Mouse (Mus musculus): ENCODE data around the gene Hamp2. TPM values are rescaled to one million over a fixed set of nuclear protein-coding genes. Genes with fewer than 3 reads are reported as not detected.
A peak's percentile ranks its signal among the peaks of the same experiment; 100 is the strongest.
"Not testable (repeated sequence)": the region's sequence is repeated elsewhere in the genome, so short reads cannot be mapped to it uniquely, and the experiment has no call there.

Gene Hamp2
- polyA plus RNA-seq, 1 experiment from 2014 or later = not detected

GRCm38 (mm10) chr7:30956357-30956751 is 31.9 kb upstream of the Hamp2 start:
- H3K27me3 ChIP-seq (ENCODE audit: control insufficient read depth, insufficient read depth, low read length) = no peaks in the 10 kb centered on the region
- peaks cover 12% of the 10 kb centered on the region; the same call in 1 of the 2 replicates for H3K4me1 ChIP-seq (ENCODE audit: control insufficient read depth, insufficient read depth, low read length)
- peak overlapping the region; percentile 72 for H3K4me2 ChIP-seq (ENCODE audit: low read depth)
- H3K36me3 ChIP-seq (ENCODE audit: control insufficient read depth, insufficient read depth, low read length) = peaks cover 13% of the 10 kb centered on the region
- no peaks in the 10 kb centered on the region for H3K9me3 ChIP-seq (ENCODE audit: control insufficient read depth, low read length)
- ATAC-seq (ENCODE audit: insufficient read depth, low FRiP score, low TSS enrichment) (peak; percentile 48), DNase-seq (ENCODE audit: low spot score) (no peak)
- H3K4me3 ChIP-seq (ENCODE audit: low read depth, low read length) = peak overlapping the region; percentile 99
- peak overlapping the region; percentile 93 for H3K9ac ChIP-seq (ENCODE audit: low read length)
- 0% methylated on average over 24 of the region's 49 CpGs for WGBS
- H3K27ac ChIP-seq (ENCODE audit: low read depth, low read length) = peak overlapping the region; percentile 97

DNA sequence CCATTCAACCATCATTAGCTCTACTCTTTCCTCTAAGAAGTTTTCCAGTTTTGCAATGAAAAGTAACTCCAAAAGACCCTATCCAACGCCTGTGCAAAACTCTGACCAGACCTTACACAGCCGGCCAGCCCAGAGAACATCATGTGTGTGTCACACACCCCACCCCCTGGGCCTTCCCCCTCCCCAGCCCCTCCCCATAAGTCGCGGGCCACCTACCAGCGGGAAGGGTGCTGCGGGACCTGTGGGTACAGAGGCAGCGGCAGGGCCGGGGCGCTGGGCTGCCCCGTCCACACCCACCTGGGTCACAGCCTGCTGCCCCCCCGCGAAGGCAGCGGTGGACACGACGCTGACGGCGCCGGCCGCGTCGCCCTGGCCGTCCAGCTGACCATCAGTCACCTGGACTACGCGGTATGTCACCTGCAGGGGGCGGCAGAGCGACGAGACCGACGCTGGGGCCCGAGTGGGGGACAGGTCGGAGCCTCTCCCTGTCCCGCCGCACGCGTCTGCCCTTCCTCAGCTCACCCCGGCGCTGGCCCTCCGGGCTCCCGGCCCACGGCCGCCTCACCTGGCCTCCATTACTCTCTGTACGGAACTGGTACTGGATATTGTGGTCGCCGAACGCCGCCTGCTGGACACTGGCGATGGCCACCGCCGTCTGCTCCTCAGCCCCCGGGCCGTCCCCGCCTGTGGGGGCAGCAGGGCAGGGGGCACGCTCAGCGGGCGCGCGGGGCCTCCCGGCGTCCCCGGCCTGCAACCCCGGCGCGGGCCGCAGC is 31.3 kb upstream of the Hamp2 start:
- DNase-seq (ENCODE audit: low spot score) = peak; percentile 90
- peaks cover 13% of the 10 kb centered on the region for H3K36me3 ChIP-seq (ENCODE audit: control insufficient read depth, insufficient read depth, low read length)
- H3K4me2 ChIP-seq (ENCODE audit: low read depth) = peak overlapping the region; percentile 72
- no peaks in the 10 kb centered on the region for H3K9me3 ChIP-seq (ENCODE audit: control insufficient read depth, low read length)
- H3K4me3 ChIP-seq (ENCODE audit: low read depth, low read length) = peak overlapping the region; percentile 99
- peak overlapping the region; percentile 93 for H3K9ac ChIP-seq (ENCODE audit: low read length)
- H3K4me1 ChIP-seq (ENCODE audit: control insufficient read depth, insufficient read depth, low read length) = peaks cover 12% of the 10 kb centered on the region; the same call in 1 of the 2 replicates
- under 1% methylated on average over 51 of the region's 64 CpGs for WGBS
- H3K27me3 ChIP-seq (ENCODE audit: control insufficient read depth, insufficient read depth, low read length) = no peaks in the 10 kb centered on the region
- peak; percentile 79 for ATAC-seq (ENCODE audit: insufficient read depth, low FRiP score, low TSS enrichment)
- peak overlapping the region; percentile 97 for H3K27ac ChIP-seq (ENCODE audit: low read depth, low read length)

GRCm38 (mm10) chr7:30954971-30955520 is 30.6 kb upstream of the Hamp2 start:
- ATAC-seq (ENCODE audit: insufficient read depth, low FRiP score, low TSS enrichment) (no peak), DNase-seq (ENCODE audit: low spot score) (no peak)
- Histone ChIP-seq H3K4me3 (ENCODE audit: low read depth, low read length) (peak overlapping the region; percentile 99), H3K4me2 (ENCODE audit: low read depth) (peak overlapping the region; percentile 72), H3K36me3 (ENCODE audit: control insufficient read depth, insufficient read depth, low read length) (peaks cover 13% of the 10 kb centered on the region), H3K4me1 (ENCODE audit: control insufficient read depth, insufficient read depth, low read length) (peaks cover 12% of the 10 kb centered on the region; the same call in 1 of the 2 replicates), H3K27me3 (ENCODE audit: control insufficient read depth, insufficient read depth, low read length) (no peaks in the 10 kb centered on the region), H3K27ac (ENCODE audit: low read depth, low read length) (no peak overlapping the region), H3K9me3 (ENCODE audit: control insufficient read depth, low read length) (no peaks in the 10 kb centered on the region), H3K9ac (ENCODE audit: low read length) (no peak overlapping the region)
- WGBS = 85% methylated on average over 12 of the region's 12 CpGs

- no peaks in the 10 kb centered on the region for H3K9me3 ChIP-seq (ENCODE audit: control insufficient read depth, low read length)
- no peak overlapping the region for H3K4me2 ChIP-seq (ENCODE audit: low read depth)
- 86% methylated on average over 3 of the region's 3 CpGs for WGBS
- no peak for ATAC-seq (ENCODE audit: insufficient read depth, low FRiP score, low TSS enrichment)
- H3K36me3 ChIP-seq (ENCODE audit: control insufficient read depth, insufficient read depth, low read length) = peaks cover 15% of the 10 kb centered on the region
- H3K4me1 ChIP-seq (ENCODE audit: control insufficient read depth, insufficient read depth, low read length) = peaks cover 12% of the 10 kb centered on the region; the same call in 1 of the 2 replicates
- no peak overlapping the region for H3K27ac ChIP-seq (ENCODE audit: low read depth, low read length)
- no peaks in the 10 kb centered on the region for H3K27me3 ChIP-seq (ENCODE audit: control insufficient read depth, insufficient read depth, low read length)
- H3K4me3 ChIP-seq (ENCODE audit: low read depth, low read length) = no peak overlapping the region
- no peak overlapping the region for H3K9ac ChIP-seq (ENCODE audit: low read length)
- no peak for DNase-seq (ENCODE audit: low spot score)
Observed at GRCm38 (mm10) chr7:30954036-30954435, 29.6 kb upstream of the Hamp2 start.

- no peak for DNase-seq (ENCODE audit: low spot score)
- no peak overlapping the region for H3K27ac ChIP-seq (ENCODE audit: low read depth, low read length)
Observed at GRCm38 (mm10) chr7:30953459-30953858, 29.0 kb upstream of the Hamp2 start.

GRCm38 (mm10) chr7:30952441-30953265 is 28.2 kb upstream of the Hamp2 start:
- Histone ChIP-seq H3K27me3 (ENCODE audit: control insufficient read depth, insufficient read depth, low read length) (no peaks in the 10 kb centered on the region), H3K4me2 (ENCODE audit: low read depth) (no peak overlapping the region), H3K9me3 (ENCODE audit: control insufficient read depth, low read length) (no peaks in the 10 kb centered on the region), H3K4me3 (ENCODE audit: low read depth, low read length) (no peak overlapping the region), H3K27ac (ENCODE audit: low read depth, low read length) (no peak overlapping the region), H3K4me1 (ENCODE audit: control insufficient read depth, insufficient read depth, low read length) (peaks cover 4% of the 10 kb centered on the region; the same call in 1 of the 2 replicates), H3K36me3 (ENCODE audit: control insufficient read depth, insufficient read depth, low read length) (peaks cover 15% of the 10 kb centered on the region), H3K9ac (ENCODE audit: low read length) (no peak overlapping the region)
- no peak for DNase-seq (ENCODE audit: low spot score)
- no peak for ATAC-seq (ENCODE audit: insufficient read depth, low FRiP score, low TSS enrichment)
- 95% methylated on average over 16 of the region's 16 CpGs for WGBS

More at GRCm38 (mm10) chr7:30953459-30953858, 29.0 kb upstream of the Hamp2 start:
- Histone ChIP-seq H3K4me1 (ENCODE audit: control insufficient read depth, insufficient read depth, low read length) (peaks cover 11% of the 10 kb centered on the region; the same call in 1 of the 2 replicates), H3K4me2 (ENCODE audit: low read depth) (no peak overlapping the region), H3K9me3 (ENCODE audit: control insufficient read depth, low read length) (no peaks in the 10 kb centered on the region), H3K4me3 (ENCODE audit: low read depth, low read length) (no peak overlapping the region), H3K36me3 (ENCODE audit: control insufficient read depth, insufficient read depth, low read length) (peaks cover 15% of the 10 kb centered on the region), H3K27me3 (ENCODE audit: control insufficient read depth, insufficient read depth, low read length) (no peaks in the 10 kb centered on the region), H3K9ac (ENCODE audit: low read length) (no peak overlapping the region)
- ATAC-seq (ENCODE audit: insufficient read depth, low FRiP score, low TSS enrichment) = no peak
- 94% methylated on average over 6 of the region's 6 CpGs for WGBS

GRCm38 (mm10) chr7:30949902-30950301 is 25.4 kb upstream of the Hamp2 start:
- peaks cover 15% of the 10 kb centered on the region for H3K36me3 ChIP-seq (ENCODE audit: control insufficient read depth, insufficient read depth, low read length)

GRCm38 (mm10) chr7:30945876-30946275 is 21.4 kb upstream of the Hamp2 start:
- WGBS = 90% methylated on average over 7 of the region's 7 CpGs
- ATAC-seq (ENCODE audit: insufficient read depth, low FRiP score, low TSS enrichment) = no peak
- no peak overlapping the region for H3K9ac ChIP-seq (ENCODE audit: low read length)
- H3K27ac ChIP-seq (ENCODE audit: low read depth, low read length) = no peak overlapping the region
- H3K36me3 ChIP-seq (ENCODE audit: control insufficient read depth, insufficient read depth, low read length) = peaks cover 3% of the 10 kb centered on the region; the same call in 1 of the 2 replicates
- no peaks in the 10 kb centered on the region for H3K27me3 ChIP-seq (ENCODE audit: control insufficient read depth, insufficient read depth, low read length)
- H3K4me3 ChIP-seq (ENCODE audit: low read depth, low read length) = no peak overlapping the region
- DNase-seq (ENCODE audit: low spot score) = no peak
- no peaks in the 10 kb centered on the region for H3K4me1 ChIP-seq (ENCODE audit: control insufficient read depth, insufficient read depth, low read length)
- H3K9me3 ChIP-seq (ENCODE audit: control insufficient read depth, low read length) = no peaks in the 10 kb centered on the region
- no peak overlapping the region for H3K4me2 ChIP-seq (ENCODE audit: low read depth)

More at GRCm38 (mm10) chr7:30949902-30950301, 25.4 kb upstream of the Hamp2 start:
- H3K4me3 ChIP-seq (ENCODE audit: low read depth, low read length); H3K27ac ChIP-seq (ENCODE audit: low read depth, low read length); H3K4me2 ChIP-seq (ENCODE audit: low read depth); H3K9me3 ChIP-seq (ENCODE audit: control insufficient read depth, low read length); H3K4me1 ChIP-seq (ENCODE audit: control insufficient read depth, insufficient read depth, low read length); H3K27me3 ChIP-seq (ENCODE audit: control insufficient read depth, insufficient read depth, low read length); H3K9ac ChIP-seq (ENCODE audit: low read length); DNase-seq (ENCODE audit: low spot score); ATAC-seq (ENCODE audit: insufficient read depth, low FRiP score, low TSS enrichment): not testable (repeated sequence)
- 91% methylated on average over 3 of the region's 3 CpGs for WGBS

All from neural tube, embryonic 11.5 days (tissue).